Mouse (Mus musculus): ENCODE measurements around the gene Tspan31.

GRCm38 (mm10) chr10:127056490-127056889, 13.6 kb downstream of the Tspan31 start:
- TF ChIP-seq CTCF (IDR thresholded peaks at IDR 0.05) (no peak), EP300 (IDR thresholded peaks at IDR 0.05) (no peak)
